Mouse (Mus musculus) adrenal gland, postnatal 4 days (tissue): Measurements from ENCODE around the gene Duox2. TPM values are rescaled to one million over a fixed set of nuclear protein-coding genes. Genes with fewer than 3 reads are reported as not detected.

Source experiments
- DNase-seq, 2 experiments: peaks; one replicate each; pipeline ENCODE4 v3.0.0; 2021 to 2022; ENCODE audit warnings: low spot score in 2 of 2, mixed read lengths in 2 of 2
- total RNA-seq, 2 experiments: library from RNA; stranded (reverse); gene quantifications; 2 replicates each; pipeline ENCODE4 v1.2.3; 2021

Duox2 gene
- total RNA-seq, 2 experiments from 2014 or later = 0.08 to 0.17 TPM

- no peak for DNase-seq
These were observed 57.0 kb downstream of the Duox2 start for GRCm38 (mm10) chr2:122241226-122241625.

- no peak for DNase-seq
These were observed 57.5 kb downstream of the Duox2 start for GRCm38 (mm10) chr2:122240735-122241134.

DNA sequence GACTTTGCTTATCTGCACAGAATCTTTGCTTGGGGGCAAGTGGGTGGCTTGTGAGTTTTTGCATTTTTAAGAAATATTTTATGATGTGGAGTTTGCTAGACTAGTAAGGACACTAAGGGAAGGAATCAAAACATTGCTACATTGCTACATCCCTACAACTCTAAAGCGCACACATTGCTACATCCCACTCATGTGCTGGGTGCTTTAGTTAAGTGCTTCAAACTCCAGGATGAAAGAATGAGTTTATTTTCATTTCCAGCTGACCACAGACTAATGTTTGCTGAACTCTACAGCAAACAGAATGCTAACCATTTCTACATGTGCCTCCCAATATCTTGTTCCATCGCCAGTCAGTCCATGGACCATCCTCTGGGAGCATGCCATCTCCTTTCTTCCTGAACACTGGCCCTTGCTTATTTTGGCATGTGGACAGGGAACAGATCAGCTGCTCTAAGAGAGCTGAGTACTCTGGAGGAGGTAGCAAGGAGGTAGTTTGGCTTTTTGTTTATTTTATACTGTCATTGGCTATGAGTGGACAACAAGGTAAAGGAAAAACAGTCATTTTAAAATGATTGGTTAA is 60.3 kb downstream of the Duox2 start:
- DNase-seq = no peak

GRCm38 (mm10) chr2:122236321-122236720 is 61.9 kb downstream of the Duox2 start:
- no peak for DNase-seq

DNA sequence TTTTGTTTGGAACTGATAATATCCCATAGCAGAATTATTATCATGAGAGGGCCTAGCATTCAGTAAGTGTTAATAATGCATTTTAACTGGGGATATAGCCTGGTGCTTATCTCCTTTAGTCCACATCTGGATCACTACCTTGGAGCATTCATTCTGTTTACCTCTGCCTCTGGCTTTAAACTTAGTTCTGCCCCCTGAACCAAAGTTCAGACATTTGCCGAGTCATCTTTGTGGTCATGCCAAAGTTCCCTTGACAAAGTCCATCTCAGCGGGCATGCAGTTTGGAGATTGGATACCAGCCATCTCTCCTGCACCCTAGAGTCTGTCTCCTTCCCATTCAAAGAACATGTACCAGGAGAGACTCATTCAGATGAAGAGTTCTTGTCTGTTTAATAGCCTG is 62.8 kb downstream of the Duox2 start:
- no peak for DNase-seq

- DNase-seq = peak; percentile 50 to 54
These were observed 63.5 kb downstream of the Duox2 start, which contains the start of gene Sord for GRCm38 (mm10) chr2:122234611-122235288. Sord (plus strand) TSS chr2:122234749.

GRCm38 (mm10) chr2:122233759-122234557 is 64.3 kb downstream of the Duox2 start:
- DNase-seq = no peak

- no peak for DNase-seq
These were observed 64.9 kb downstream of the Duox2 start for GRCm38 (mm10) chr2:122233341-122233740.

- no peak for DNase-seq
These were observed 66.6 kb downstream of the Duox2 start for GRCm38 (mm10) chr2:122231616-122232015.

GRCm38 (mm10) chr2:122230395-122230794 is 67.9 kb downstream of the Duox2 start:
- DNase-seq = no peak

Other genes with a start within 250 kb of the Duox2 start
- 10 to 100 TPM; 19.5 to 22.3 TPM for gene Spg11, start 180.1 kb downstream of the Duox2 start, total RNA-seq
- gene B2m, start 150.8 kb downstream of the Duox2 start, total RNA-seq = 100 to 1,000 TPM; 290 to 339 TPM
- not detected for gene Trim69, start 137.7 kb downstream of the Duox2 start, total RNA-seq
- under 1 TPM in 1 of 2 experiments, not detected in 1; 0.45 TPM for gene Patl2, start 112.3 kb downstream of the Duox2 start, total RNA-seq
- not detected for gene Terb2, start 112.2 kb downstream of the Duox2 start, total RNA-seq
- gene Sord, start 63.7 kb downstream of the Duox2 start, total RNA-seq = 10 to 100 TPM; 61.4 to 77.3 TPM
- gene Duoxa2, start 451 bp upstream of the Duox2 start, total RNA-seq = under 1 TPM in 1 of 2 experiments, not detected in 1; 0.20 TPM
- gene Duoxa1, start 15.3 kb upstream of the Duox2 start, total RNA-seq = under 1 TPM in 1 of 2 experiments, not detected in 1; 0.25 TPM
- under 1 TPM in 1 of 2 experiments, not detected in 1; 0.06 TPM for gene Duox1, start 17.2 kb upstream of the Duox2 start, total RNA-seq
- gene Shf, start 70.7 kb upstream of the Duox2 start, total RNA-seq = 10 to 100 TPM; 30.5 to 32.7 TPM
- 1 to 10 TPM; 1.8 to 2.4 TPM for gene Slc28a2, start 128.0 kb upstream of the Duox2 start, total RNA-seq
- under 1 TPM; 0.17 to 0.23 TPM for gene Gm14085, start 186.5 kb upstream of the Duox2 start, total RNA-seq